Mouse (Mus musculus) embryonic facial prominence, embryonic 10.5 days (tissue): ENCODE measurements at regions not wholly inside any gene's neighbourhood (a gene's known extent, or its start where the extent isn't known, plus 50 kb on each side); places are given as distances from the start of the nearest gene placed in this dataset.

Source experiments
- DNase-seq: peaks from one replicate; pipeline ENCODE4 v3.0.0-alpha.2; 2017; ENCODE audit warnings: low spot score
- H3K27ac ChIP-seq: fragments of 300-500 bp; sonication (generic); replicated peaks from 2 replicates; pipeline ENCODE4 v1.5.1; 2016; ENCODE audit warnings: mild to moderate bottlenecking
- H3K27me3 ChIP-seq: fragments of 300-500 bp; sonication (generic); replicated peaks from 2 replicates; pipeline ENCODE4 v1.6.1; 2016; ENCODE audit warnings: low read depth, mild to moderate bottlenecking; ENCODE audit not compliant: poor library complexity, severe bottlenecking
- H3K36me3 ChIP-seq: fragments of 300-500 bp; sonication (generic); replicated peaks from 2 replicates; pipeline ENCODE4 v1.6.1; 2016; ENCODE audit warnings: mild to moderate bottlenecking, moderate library complexity
- H3K4me1 ChIP-seq: fragments of 300-500 bp; sonication (generic); 2 replicates; pipeline ENCODE4 v1.6.1; 2016
- H3K4me3 ChIP-seq: fragments of 300-500 bp; sonication (generic); 2 replicates; pipeline ENCODE4 v1.5.1; 2016; ENCODE audit warnings: mild to moderate bottlenecking, moderate library complexity
- H3K9me3 ChIP-seq: fragments of 300-500 bp; sonication (generic); 2 replicates; pipeline ENCODE4 v1.6.1; 2016; ENCODE audit warnings: mild to moderate bottlenecking
- WGBS: fragments of 180-500 bp; shearing (Covaris S2); methylation state at CpG from one replicate; pipeline ENCODE4 v1.1.7; 2016; 5-methylcytosine and 5-hydroxymethylcytosine counted together

GRCm38 (mm10) chr16:93213618-93214017 lies 387.7 kb upstream of the Runx1 start:
- 91% methylated on average over 6 of the region's 6 CpGs for WGBS
- H3K27ac ChIP-seq = no peak overlapping the region
- H3K4me1 ChIP-seq = peaks cover 33% of the 10 kb centered on the region
- no peak overlapping the region for H3K4me3 ChIP-seq
- H3K9me3 ChIP-seq = no peaks in the 10 kb centered on the region
- 0 out of 2 replicates have a peak, but pooled peaks cover 1% of the 10 kb centered on the region for H3K27me3 ChIP-seq
- no peak for DNase-seq
- no peaks in the 10 kb centered on the region for H3K36me3 ChIP-seq

GRCm38 (mm10) chr16:93207675-93208074 lies 381.7 kb upstream of the Runx1 start:
- Histone ChIP-seq H3K36me3 (no peaks in the 10 kb centered on the region), H3K4me1 (peaks cover 25% of the 10 kb centered on the region), H3K27me3 (peaks cover 21% of the 10 kb centered on the region), H3K9me3 (no peaks in the 10 kb centered on the region), H3K27ac (no peak overlapping the region), H3K4me3 (no peak overlapping the region)
- DNase-seq = no peak
- 86% methylated on average over 3 of the region's 3 CpGs for WGBS

- peaks cover 23% of the 10 kb centered on the region for H3K4me1 ChIP-seq
- 97% methylated on average over 5 of the region's 5 CpGs for WGBS
- no peak for DNase-seq
- peaks cover 21% of the 10 kb centered on the region for H3K27me3 ChIP-seq
- no peak overlapping the region for H3K4me3 ChIP-seq
- no peak overlapping the region for H3K27ac ChIP-seq
- no peaks in the 10 kb centered on the region for H3K36me3 ChIP-seq
- no peaks in the 10 kb centered on the region for H3K9me3 ChIP-seq
These were observed 381.3 kb upstream of the Runx1 start for GRCm38 (mm10) chr16:93207217-93207616.

GRCm38 (mm10) chr16:93206325-93206724 lies 380.4 kb upstream of the Runx1 start:
- H3K9me3 ChIP-seq = no peaks in the 10 kb centered on the region
- 85% methylated on average over 4 of the region's 4 CpGs for WGBS
- peaks cover 21% of the 10 kb centered on the region for H3K27me3 ChIP-seq
- H3K27ac ChIP-seq = no peak overlapping the region
- H3K36me3 ChIP-seq = no peaks in the 10 kb centered on the region
- H3K4me3 ChIP-seq = no peak overlapping the region
- H3K4me1 ChIP-seq = peaks cover 14% of the 10 kb centered on the region
- no peak for DNase-seq

GRCm38 (mm10) chr16:93204601-93205000 lies 378.7 kb upstream of the Runx1 start:
- Histone ChIP-seq H3K36me3 (no peaks in the 10 kb centered on the region), H3K4me3 (no peak overlapping the region), H3K4me1 (peaks cover 3% of the 10 kb centered on the region; the same call in 1 of the 2 replicates), H3K27me3 (peaks cover 21% of the 10 kb centered on the region), H3K27ac (no peak overlapping the region), H3K9me3 (no peaks in the 10 kb centered on the region)
- DNase-seq = no peak
- 68% methylated on average over 4 of the region's 4 CpGs for WGBS

- Histone ChIP-seq H3K4me1 (peaks cover 3% of the 10 kb centered on the region; the same call in 1 of the 2 replicates), H3K27me3 (peaks cover 10% of the 10 kb centered on the region), H3K9me3 (no peaks in the 10 kb centered on the region), H3K4me3 (no peak overlapping the region), H3K36me3 (no peaks in the 10 kb centered on the region), H3K27ac (no peak overlapping the region)
- no peak for DNase-seq
These were observed 376.6 kb upstream of the Runx1 start for GRCm38 (mm10) chr16:93202591-93202990.

GRCm38 (mm10) chr16:93197300-93197699 lies 371.4 kb upstream of the Runx1 start:
- Histone ChIP-seq H3K4me3 (no peak overlapping the region), H3K36me3 (no peaks in the 10 kb centered on the region), H3K27ac (no peak overlapping the region), H3K4me1 (no peaks in the 10 kb centered on the region), H3K27me3 (no peaks in the 10 kb centered on the region), H3K9me3 (no peaks in the 10 kb centered on the region)
- DNase-seq = no peak
- 88% methylated on average over 8 of the region's 8 CpGs for WGBS

- Histone ChIP-seq H3K36me3 (no peaks in the 10 kb centered on the region), H3K27ac (no peak overlapping the region), H3K4me1 (no peaks in the 10 kb centered on the region), H3K9me3 (no peaks in the 10 kb centered on the region), H3K4me3 (no peak overlapping the region), H3K27me3 (no peaks in the 10 kb centered on the region)
- no peak for DNase-seq
- WGBS = 73% methylated on average over 7 of the region's 7 CpGs
These were observed 368.1 kb upstream of the Runx1 start for GRCm38 (mm10) chr16:93193921-93194481.

- Histone ChIP-seq H3K4me1 (no peaks in the 10 kb centered on the region), H3K36me3 (no peaks in the 10 kb centered on the region), H3K4me3 (no peak overlapping the region), H3K9me3 (no peaks in the 10 kb centered on the region), H3K27me3 (no peaks in the 10 kb centered on the region), H3K27ac (no peak overlapping the region)
- WGBS = 89% methylated on average over 6 of the region's 6 CpGs
- no peak for DNase-seq
These were observed 367.3 kb upstream of the Runx1 start for GRCm38 (mm10) chr16:93193263-93193662.

GRCm38 (mm10) chr16:93192651-93193173 lies 366.8 kb upstream of the Runx1 start:
- 84% methylated on average over 9 of the region's 9 CpGs for WGBS
- H3K27me3 ChIP-seq = no peaks in the 10 kb centered on the region
- no peak overlapping the region for H3K4me3 ChIP-seq
- H3K9me3 ChIP-seq = no peaks in the 10 kb centered on the region
- H3K4me1 ChIP-seq = no peaks in the 10 kb centered on the region
- DNase-seq = no peak
- H3K27ac ChIP-seq = no peak overlapping the region
- no peaks in the 10 kb centered on the region for H3K36me3 ChIP-seq

GRCm38 (mm10) chr16:93191174-93191573 lies 365.2 kb upstream of the Runx1 start:
- Histone ChIP-seq H3K27ac (no peak overlapping the region), H3K27me3 (no peaks in the 10 kb centered on the region), H3K4me1 (no peaks in the 10 kb centered on the region), H3K36me3 (no peaks in the 10 kb centered on the region), H3K9me3 (no peaks in the 10 kb centered on the region), H3K4me3 (no peak overlapping the region)
- DNase-seq = no peak
- 86% methylated on average over 5 of the region's 5 CpGs for WGBS

GRCm38 (mm10) chr16:93190301-93190700 lies 364.4 kb upstream of the Runx1 start:
- H3K36me3 ChIP-seq = no peaks in the 10 kb centered on the region
- H3K27ac ChIP-seq = no peak overlapping the region
- no peak overlapping the region for H3K4me3 ChIP-seq
- H3K9me3 ChIP-seq = no peaks in the 10 kb centered on the region
- 85% methylated on average over 3 of the region's 3 CpGs for WGBS
- no peak for DNase-seq
- no peaks in the 10 kb centered on the region for H3K4me1 ChIP-seq
- H3K27me3 ChIP-seq = no peaks in the 10 kb centered on the region

GRCm38 (mm10) chr16:93189875-93190274 lies 363.9 kb upstream of the Runx1 start:
- Histone ChIP-seq H3K4me1 (no peaks in the 10 kb centered on the region), H3K9me3 (no peaks in the 10 kb centered on the region), H3K27ac (no peak overlapping the region), H3K27me3 (no peaks in the 10 kb centered on the region), H3K4me3 (no peak overlapping the region), H3K36me3 (no peaks in the 10 kb centered on the region)
- WGBS = 77% methylated on average over 3 of the region's 3 CpGs
- no peak for DNase-seq
